Mouse (Mus musculus) testis, adult 2 months (tissue): ENCODE measurements around the gene Cela2a.

ENCODE experiments used
- CTCF ChIP-seq: fragments of 200-500 bp; IDR thresholded peaks from 2 replicates; pipeline ENCODE4 v1.5.1; 2012; ENCODE audit warnings: low read depth, mild to moderate bottlenecking, inconsistent platforms, low read length, moderate library complexity; ENCODE audit not compliant: control insufficient read depth, insufficient read depth, insufficient replicate concordance
- POLR2A ChIP-seq: fragments of 200-500 bp; IDR thresholded peaks from 2 replicates; pipeline ENCODE4 v1.6.1; 2012; ENCODE audit warnings: low read depth, mild to moderate bottlenecking, inconsistent platforms, low read length, moderate library complexity; ENCODE audit not compliant: control insufficient read depth

DNA sequence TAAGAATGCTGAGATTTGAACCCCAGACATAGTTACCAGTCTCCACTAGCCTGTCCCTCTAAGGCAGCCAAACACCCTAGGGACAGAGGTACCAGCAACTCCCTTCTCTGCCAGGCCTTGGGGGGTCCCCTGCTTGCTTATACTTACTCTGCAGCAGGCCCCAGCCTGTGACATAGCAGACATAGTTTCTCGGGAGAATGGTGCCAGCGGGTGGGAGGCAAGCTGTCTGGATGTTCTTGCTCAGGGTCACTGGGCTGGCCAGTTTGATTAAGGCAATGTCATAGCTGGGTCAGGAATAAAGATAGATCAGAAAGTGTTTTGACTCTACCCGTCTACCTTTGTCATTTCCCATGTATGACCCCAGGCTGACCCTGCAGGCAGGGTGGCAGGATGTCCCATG is 4.8 kb downstream of the Cela2a start:
- no peak for TF ChIP-seq POLR2A
- no peak for TF ChIP-seq CTCF
